Mouse (Mus musculus) MEL (cell line): ENCODE data around the gene D17H6S53E.

Experiments used
- CHD2 ChIP-seq: IDR thresholded peaks from 2 replicates; pipeline ENCODE4 v1.6.1; 2011; ENCODE audit warnings: low read length, improper control_type of control experiment
- CTCF ChIP-seq, 3 experiments: IDR thresholded peaks in 2 of 3; conservative IDR thresholded peaks in 1 of 3; 2 replicates each; pipeline ENCODE4 v1.5.1; 2011 to 2012; ENCODE audit warnings: low read length in 3 of 3, low read depth in 2 of 3, mild to moderate bottlenecking in 2 of 3, improper control_type of control experiment in 1 of 3, inconsistent platforms in 1 of 3, mixed read lengths in 1 of 3, moderate library complexity in 1 of 3; ENCODE audit not compliant: control insufficient read depth in 1 of 3, insufficient read depth in 1 of 3, poor library complexity in 1 of 3, severe bottlenecking in 1 of 3
- E2F4 ChIP-seq: IDR thresholded peaks from 2 replicates; pipeline ENCODE4 v1.6.1; 2011; ENCODE audit warnings: low read depth, low read length, improper control_type of control experiment, borderline replicate concordance
- GABPA ChIP-seq: IDR thresholded peaks from 2 replicates; pipeline ENCODE4 v1.6.1; 2012; ENCODE audit warnings: low read depth, mild to moderate bottlenecking, inconsistent platforms, low read length, improper control_type of control experiment, moderate library complexity
- GATA1 ChIP-seq: IDR thresholded peaks from 2 replicates; pipeline ENCODE4 v1.6.1; 2011; ENCODE audit warnings: low read depth, low read length, improper control_type of control experiment
- MAFK ChIP-seq: IDR thresholded peaks from 2 replicates; pipeline ENCODE4 v1.6.1; 2011; ENCODE audit warnings: low read depth, mild to moderate bottlenecking, low read length, improper control_type of control experiment, borderline replicate concordance
- MAX ChIP-seq: IDR thresholded peaks from 2 replicates; pipeline ENCODE4 v1.6.1; 2011; ENCODE audit warnings: low read length, improper control_type of control experiment
- POLR2A ChIP-seq, 2 experiments: IDR thresholded peaks; 2 replicates each; pipeline ENCODE4 v1.6.1; 2011 to 2012; ENCODE audit warnings: low read length in 2 of 2, mild to moderate bottlenecking in 2 of 2, control low read depth in 1 of 2, improper control_type of control experiment in 1 of 2, low read depth in 1 of 2, moderate library complexity in 1 of 2; ENCODE audit not compliant: control insufficient read depth in 1 of 2, insufficient read depth in 1 of 2, poor library complexity in 1 of 2
- POLR2AphosphoS5 ChIP-seq: IDR thresholded peaks from 2 replicates; pipeline ENCODE4 v1.6.1; 2012; ENCODE audit warnings: low read depth, borderline replicate concordance, mild to moderate bottlenecking, inconsistent platforms, low read length, moderate library complexity, mixed read lengths
- RAD21 ChIP-seq: IDR thresholded peaks from 2 replicates; pipeline ENCODE4 v1.6.1; 2011; ENCODE audit warnings: mild to moderate bottlenecking, low read depth, low read length, improper control_type of control experiment
- UBTF ChIP-seq: IDR thresholded peaks from 2 replicates; pipeline ENCODE4 v1.6.1; 2012; ENCODE audit warnings: low read depth, mild to moderate bottlenecking, inconsistent platforms, low read length, improper control_type of control experiment, moderate library complexity, borderline replicate concordance; ENCODE audit not compliant: insufficient read depth
- USF1 ChIP-seq: IDR thresholded peaks from 2 replicates; pipeline ENCODE4 v1.6.1; 2014; ENCODE audit warnings: low read depth, mild to moderate bottlenecking, inconsistent platforms, low read length, improper control_type of control experiment, moderate library complexity
- USF2 ChIP-seq, 2 experiments: IDR thresholded peaks; 2 replicates each; pipeline ENCODE4 v1.6.1; 2011 to 2012; ENCODE audit warnings: improper control_type of control experiment in 2 of 2, low read length in 2 of 2, borderline replicate concordance in 1 of 2, inconsistent platforms in 1 of 2, low read depth in 1 of 2, mild to moderate bottlenecking in 1 of 2; ENCODE audit not compliant: insufficient read depth in 1 of 2

DNA sequence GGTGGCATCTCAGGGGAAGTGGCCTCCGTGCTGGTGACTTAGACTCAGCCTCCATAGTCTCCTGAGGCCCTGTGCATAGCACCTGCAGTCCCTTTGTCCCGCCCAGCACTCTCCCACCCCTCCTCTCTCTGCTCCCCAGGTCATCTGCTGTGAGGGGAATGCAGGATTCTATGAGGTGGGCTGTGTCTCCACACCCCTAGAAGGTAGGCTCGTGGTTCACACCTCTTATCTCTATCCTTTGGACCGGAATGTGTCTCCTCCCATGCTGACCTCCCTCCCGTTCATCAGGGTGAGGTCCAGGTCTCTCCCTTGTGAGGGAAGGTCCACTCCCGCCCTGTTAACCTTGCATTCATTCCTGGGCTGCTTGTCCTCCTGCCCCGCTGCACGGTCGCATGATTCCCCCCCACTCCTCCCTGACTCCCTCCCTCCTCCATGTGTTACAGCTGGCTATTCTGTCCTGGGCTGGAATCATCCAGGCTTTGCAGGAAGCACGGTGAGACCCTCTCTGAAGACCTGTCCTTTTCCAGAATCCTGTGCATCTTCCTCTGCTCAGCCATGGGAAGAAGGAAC, 25.9 kb upstream of the D17H6S53E start:
- TF ChIP-seq CTCF (IDR thresholded peaks at IDR 0.05 in 2 of 3, conservative IDR thresholded peaks at IDR 0.05 in 1 of 3; ENCODE audit: control insufficient read depth in 1 of 3, insufficient read depth in 1 of 3, low read depth in 2 of 3, low read length in 3 of 3, poor library complexity in 1 of 3, severe bottlenecking in 1 of 3) (no peak), POLR2AphosphoS5 (no peak), CHD2 (no peak), MAFK (no peak), GATA1 (no peak), E2F4 (no peak), POLR2A (IDR thresholded peaks at IDR 0.05; ENCODE audit: control insufficient read depth in 1 of 2, insufficient read depth in 1 of 2, low read depth in 1 of 2, low read length in 2 of 2, poor library complexity in 1 of 2) (no peak), USF1 (no peak), USF2 (IDR thresholded peaks at IDR 0.05; ENCODE audit: borderline replicate concordance in 1 of 2, insufficient read depth in 1 of 2, low read depth in 1 of 2, low read length in 2 of 2) (no peak), RAD21 (no peak), MAX (no peak), UBTF (no peak), GABPA (no peak)
